In genomic region chr3:17793646-17794250, GRCm38 (mm10) we compare ENCODE assay signal across 9 mouse cellular contexts.
DNase-seq lines count a peak whose midpoint lies in the region; ATAC-seq and TF ChIP-seq lines count a peak whose summit lies in the region.
"Had no signal": no experiment of that assay in that cellular context is flagged by ENCODE, and none has a peak within 500 bp of the region (broad histone marks: within the 10 kb centered on the region; RNA-seq: fewer than 3 reads in every experiment).

No protein-coding gene starts in this region.

- no peak for ATAC-seq in heart, embryonic 15.5 days (replicated peaks; ENCODE audit: insufficient number of reproducible peaks, insufficient read depth, low FRiP score, low read depth)
- ATAC-seq in embryonic facial prominence, embryonic 12.5 days (ENCODE audit: insufficient number of reproducible peaks, insufficient read depth, low FRiP score, low TSS enrichment): no peak; the same call in 1 of the 2 replicates
- 0 out of 2 replicates have a peak, but pooled peaks have one; percentile 36 for ATAC-seq in intestine, embryonic 16.5 days
- peak; percentile 75 for ATAC-seq in midbrain, postnatal 0 days (ENCODE audit: low FRiP score)
- no peak for ATAC-seq in kidney, embryonic 16.5 days (ENCODE audit: low FRiP score, low TSS enrichment)

- peaks cover 88% of the 10 kb centered on the region for H3K27me3 ChIP-seq in heart, embryonic 15.5 days
- H3K27me3 ChIP-seq in embryonic facial prominence, embryonic 12.5 days: peaks cover 82% of the 10 kb centered on the region
- peaks cover 64% of the 10 kb centered on the region for H3K27me3 ChIP-seq in intestine, embryonic 16.5 days (replicated peaks; ENCODE audit: control insufficient read depth, insufficient read depth, low read length)
- H3K27me3 ChIP-seq in midbrain, postnatal 0 days (ENCODE audit: insufficient read depth, low read length): no peaks in the 10 kb centered on the region
- peaks cover 87% of the 10 kb centered on the region for H3K27me3 ChIP-seq in kidney, embryonic 16.5 days (ENCODE audit: insufficient read depth, low read length)

- 1% methylated on average over 24 of the region's 24 CpGs for whole genome bisulfite sequencing in heart, embryonic 15.5 days
- 1% methylated on average over 24 of the region's 24 CpGs for WGBS in embryonic facial prominence, embryonic 12.5 days
- WGBS in intestine, embryonic 16.5 days: 1% methylated on average over 24 of the region's 24 CpGs
- under 1% methylated on average over 24 of the region's 24 CpGs for WGBS in midbrain, postnatal 0 days
- under 1% methylated on average over 24 of the region's 24 CpGs for WGBS in kidney, embryonic 16.5 days

- TF ChIP-seq CTCF in midbrain, postnatal 0 days (IDR thresholded peaks at IDR 0.05): no peak

- H3K9ac ChIP-seq in heart, embryonic 15.5 days: no peak overlapping the region
- no peak overlapping the region; the same call in 1 of the 2 replicates for H3K9ac ChIP-seq in embryonic facial prominence, embryonic 12.5 days
- H3K9ac ChIP-seq in intestine, embryonic 16.5 days (ENCODE audit: low read depth, low read length): no peak overlapping the region
- peak overlapping the region; percentile 97 for H3K9ac ChIP-seq in midbrain, postnatal 0 days (replicated peaks; ENCODE audit: low read length, poor library complexity, severe bottlenecking)
- H3K9ac ChIP-seq in kidney, embryonic 16.5 days (replicated peaks; ENCODE audit: low read length): no peak overlapping the region

- peaks cover 17% of the 10 kb centered on the region for H3K4me1 ChIP-seq in heart, embryonic 15.5 days (replicated peaks)
- peaks cover 6% of the 10 kb centered on the region; the same call in 1 of the 2 replicates for H3K4me1 ChIP-seq in embryonic facial prominence, embryonic 12.5 days
- H3K4me1 ChIP-seq in intestine, embryonic 16.5 days (ENCODE audit: control insufficient read depth, insufficient read depth, low read length): 0 out of 2 replicates have a peak, but pooled peaks cover 7% of the 10 kb centered on the region
- H3K4me1 ChIP-seq in midbrain, postnatal 0 days (ENCODE audit: insufficient read depth, low read length): no peaks in the 10 kb centered on the region
- H3K4me1 ChIP-seq in kidney, embryonic 16.5 days (ENCODE audit: insufficient read depth, low read length): no peaks in the 10 kb centered on the region

- no peaks in the 10 kb centered on the region for H3K36me3 ChIP-seq in heart, embryonic 15.5 days
- no peaks in the 10 kb centered on the region for H3K36me3 ChIP-seq in embryonic facial prominence, embryonic 12.5 days
- H3K36me3 ChIP-seq in intestine, embryonic 16.5 days (ENCODE audit: control insufficient read depth, insufficient read depth, low read length): no peaks in the 10 kb centered on the region
- H3K36me3 ChIP-seq in midbrain, postnatal 0 days (ENCODE audit: insufficient read depth, low read length): peaks cover 6% of the 10 kb centered on the region; the same call in 1 of the 2 replicates
- no peaks in the 10 kb centered on the region for H3K36me3 ChIP-seq in kidney, embryonic 16.5 days (ENCODE audit: insufficient read depth, low read length)

- no peak for DNase-seq in heart, postnatal 4 days
- peak; percentile 90 for DNase-seq in midbrain, postnatal 0 days (ENCODE audit: low spot score)
- DNase-seq in kidney, adult 8-10 months: no peak
- no peak for DNase-seq in MN1 (ENCODE audit: low spot score)

- H3K4me3 ChIP-seq in heart, embryonic 15.5 days: peak overlapping the region; percentile 38
- H3K4me3 ChIP-seq in embryonic facial prominence, embryonic 12.5 days: peak overlapping the region; percentile 33
- H3K4me3 ChIP-seq in intestine, embryonic 16.5 days (ENCODE audit: low read length): peak overlapping the region; percentile 22; the same call in 1 of the 2 replicates
- peak overlapping the region; percentile 80 for H3K4me3 ChIP-seq in midbrain, postnatal 0 days (ENCODE audit: low read depth, low read length)
- no peak overlapping the region for H3K4me3 ChIP-seq in kidney, embryonic 16.5 days (ENCODE audit: low read length)
- H3K4me3 ChIP-seq: erythroblast, embryonic 14.5 days had no signal

- H3K9me3 ChIP-seq in heart, embryonic 15.5 days (replicated peaks): no peaks in the 10 kb centered on the region
- no peaks in the 10 kb centered on the region for H3K9me3 ChIP-seq in embryonic facial prominence, embryonic 12.5 days
- no peaks in the 10 kb centered on the region for H3K9me3 ChIP-seq in intestine, embryonic 16.5 days (ENCODE audit: control insufficient read depth, low read length)
- no peaks in the 10 kb centered on the region for H3K9me3 ChIP-seq in midbrain, postnatal 0 days (ENCODE audit: low read length)
- H3K9me3 ChIP-seq in kidney, embryonic 16.5 days (ENCODE audit: low read length): no peaks in the 10 kb centered on the region

- no peak overlapping the region for H3K27ac ChIP-seq in heart, embryonic 15.5 days
- H3K27ac ChIP-seq in embryonic facial prominence, embryonic 12.5 days: no peak overlapping the region
- H3K27ac ChIP-seq in intestine, embryonic 16.5 days (ENCODE audit: low read length): no peak overlapping the region
- peak overlapping the region; percentile 98 for H3K27ac ChIP-seq in midbrain, postnatal 0 days (ENCODE audit: low read depth, low read length)
- no peak overlapping the region for H3K27ac ChIP-seq in kidney, embryonic 16.5 days (ENCODE audit: low read length)

- peak overlapping the region; percentile 58 for H3K4me2 ChIP-seq in heart, embryonic 15.5 days
- H3K4me2 ChIP-seq in embryonic facial prominence, embryonic 12.5 days (replicated peaks): peak overlapping the region; percentile 48
- no peak overlapping the region for H3K4me2 ChIP-seq in intestine, embryonic 16.5 days (ENCODE audit: low read depth, low read length)
- peak overlapping the region; percentile 91 for H3K4me2 ChIP-seq in midbrain, postnatal 0 days (ENCODE audit: low read depth, low read length, poor library complexity, severe bottlenecking)
- no peak overlapping the region for H3K4me2 ChIP-seq in kidney, embryonic 16.5 days (replicated peaks; ENCODE audit: low read depth, low read length)

Comparison
In these comparisons a context has a peak if more than half of its experiments do, and no peak if none do; other contexts are left out.
1. ATAC-seq: peak in intestine, embryonic 16.5 days (single experiment) and midbrain, postnatal 0 days (single experiment); none in heart, embryonic 15.5 days (single experiment), embryonic facial prominence, embryonic 12.5 days (single experiment) and kidney, embryonic 16.5 days (single experiment).
2. H3K4me2 ChIP-seq: peak in heart, embryonic 15.5 days (single experiment), embryonic facial prominence, embryonic 12.5 days (single experiment) and midbrain, postnatal 0 days (single experiment); none in intestine, embryonic 16.5 days (single experiment) and kidney, embryonic 16.5 days (single experiment).